Mouse (Mus musculus): ENCODE data around the gene Atf1. TPM values are rescaled to one million over a fixed set of nuclear protein-coding genes. Genes with fewer than 3 reads are reported as not detected.
"Not testable (repeated sequence)": the region's sequence is repeated elsewhere in the genome, so short reads cannot be mapped to it uniquely, and the experiment has no call there.

Atf1 gene
- polyA plus RNA-seq, 1 experiment from 2014 or later: 35.8 TPM

- no peak overlapping the region for H3K4me3 ChIP-seq
- H3K27me3 ChIP-seq (replicated peaks): peaks cover 23% of the 10 kb centered on the region
- no peak overlapping the region for H3K4me2 ChIP-seq
- H3K9ac ChIP-seq: no peak overlapping the region
- ATAC-seq (ENCODE audit: insufficient number of reproducible peaks, low FRiP score): no peak
- 0 out of 2 replicates have a peak, but pooled peaks cover 7% of the 10 kb centered on the region for H3K4me1 ChIP-seq (replicated peaks)
- no peaks in the 10 kb centered on the region for H3K36me3 ChIP-seq
- peaks cover 6% of the 10 kb centered on the region; the same call in 1 of the 2 replicates for H3K9me3 ChIP-seq (replicated peaks)
- WGBS: 84% methylated on average over 6 of the region's 6 CpGs
- H3K27ac ChIP-seq (ENCODE audit: poor library complexity, severe bottlenecking): no peak overlapping the region
These were observed 61.4 kb downstream of the Atf1 start for GRCm38 (mm10) chr15:100288980-100289379.

DNA sequence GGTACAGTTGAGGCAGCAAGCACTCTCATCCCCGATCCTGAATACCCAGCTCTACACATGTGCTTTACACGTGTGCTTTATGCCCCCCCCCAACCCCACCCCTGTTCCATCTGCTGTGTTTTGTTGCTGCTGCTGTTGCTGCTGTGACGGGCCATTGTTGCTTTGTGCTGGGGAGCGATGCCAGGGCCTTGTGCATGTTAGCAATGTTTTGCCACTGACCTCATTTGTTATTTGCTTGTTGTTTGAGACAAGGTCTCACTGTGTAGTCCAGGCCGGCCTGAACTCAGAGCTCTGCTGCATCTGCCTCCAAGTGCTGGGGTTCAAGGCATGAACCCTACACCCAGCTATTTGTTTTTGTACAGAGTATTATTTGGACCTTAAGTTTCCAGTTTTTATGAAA lies 63.2 kb downstream of the Atf1 start:
- 80% methylated on average over 5 of the region's 5 CpGs for WGBS
- Histone ChIP-seq H3K36me3 (no peaks in the 10 kb centered on the region), H3K27ac (ENCODE audit: poor library complexity, severe bottlenecking) (no peak overlapping the region), H3K4me2 (no peak overlapping the region), H3K4me3 (no peak overlapping the region), H3K9ac (no peak overlapping the region), H3K4me1 (replicated peaks) (0 out of 2 replicates have a peak, but pooled peaks cover 7% of the 10 kb centered on the region), H3K27me3 (replicated peaks) (peaks cover 20% of the 10 kb centered on the region), H3K9me3 (replicated peaks) (peaks cover 6% of the 10 kb centered on the region; the same call in 1 of the 2 replicates)
- ATAC-seq (ENCODE audit: insufficient number of reproducible peaks, low FRiP score): no peak

DNA sequence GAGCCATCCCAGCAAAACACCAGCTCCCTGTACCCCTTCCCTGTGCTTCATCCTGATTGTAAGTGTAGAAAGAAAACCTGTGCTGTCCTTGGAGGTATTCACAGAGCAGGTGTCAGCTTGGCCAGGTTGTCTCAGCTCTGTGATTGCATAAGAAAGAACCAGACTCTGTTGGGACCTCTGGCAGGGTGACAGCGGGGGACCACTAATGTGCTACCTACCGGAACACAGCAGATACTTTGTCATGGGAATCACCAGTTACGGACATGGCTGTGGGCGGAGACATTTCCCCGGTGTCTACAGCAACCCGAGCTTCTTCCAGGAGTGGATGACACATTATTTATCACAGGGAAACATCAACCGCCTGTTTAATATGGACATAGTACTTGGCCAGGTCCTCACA lies 64.7 kb downstream of the Atf1 start:
- Histone ChIP-seq H3K27ac (ENCODE audit: poor library complexity, severe bottlenecking) (no peak overlapping the region), H3K27me3 (replicated peaks) (peaks cover 26% of the 10 kb centered on the region), H3K9me3 (replicated peaks) (peaks cover 6% of the 10 kb centered on the region; the same call in 1 of the 2 replicates), H3K4me2 (no peak overlapping the region), H3K9ac (no peak overlapping the region), H3K36me3 (no peaks in the 10 kb centered on the region), H3K4me1 (replicated peaks) (0 out of 2 replicates have a peak, but pooled peaks cover 7% of the 10 kb centered on the region), H3K4me3 (no peak overlapping the region)
- ATAC-seq (ENCODE audit: insufficient number of reproducible peaks, low FRiP score): no peak
- WGBS: 65% methylated on average over 7 of the region's 7 CpGs

- Histone ChIP-seq H3K27me3 (replicated peaks) (peaks cover 32% of the 10 kb centered on the region; the same call in 1 of the 2 replicates), H3K36me3 (no peaks in the 10 kb centered on the region)
- no peak for ATAC-seq (ENCODE audit: insufficient number of reproducible peaks, low FRiP score)
These were observed 70.2 kb downstream of the Atf1 start for GRCm38 (mm10) chr15:100297856-100298255.

DNA sequence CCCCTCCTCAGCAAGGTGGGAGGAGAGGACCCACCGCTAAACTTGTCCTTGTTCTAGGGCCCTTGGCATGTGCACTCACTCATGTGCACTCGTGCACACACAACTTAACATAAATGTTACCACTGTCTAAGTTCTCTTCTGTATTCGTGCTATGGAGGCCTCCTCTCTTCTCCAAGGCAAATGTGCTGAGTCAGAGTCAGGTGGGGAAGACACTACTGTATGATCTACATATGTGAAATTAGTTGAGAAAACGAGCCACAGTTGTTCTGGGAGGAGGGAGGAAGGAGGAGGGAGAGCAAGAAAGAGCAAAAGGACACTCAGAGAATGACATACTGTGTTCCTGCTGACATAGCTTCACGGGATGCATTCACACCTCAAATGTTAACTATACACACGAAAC lies 72.9 kb downstream of the Atf1 start:
- Histone ChIP-seq H3K4me3 (no peak overlapping the region), H3K9me3 (replicated peaks) (peaks cover 5% of the 10 kb centered on the region; the same call in 1 of the 2 replicates), H3K4me2 (no peak overlapping the region), H3K27me3 (replicated peaks) (peaks cover 29% of the 10 kb centered on the region; the same call in 1 of the 2 replicates), H3K4me1 (replicated peaks) (0 out of 2 replicates have a peak, but pooled peaks cover 5% of the 10 kb centered on the region), H3K9ac (no peak overlapping the region), H3K36me3 (no peaks in the 10 kb centered on the region), H3K27ac (ENCODE audit: poor library complexity, severe bottlenecking) (no peak overlapping the region)
- ATAC-seq (ENCODE audit: insufficient number of reproducible peaks, low FRiP score): no peak
- WGBS: 74% methylated on average over 6 of the region's 6 CpGs

More at GRCm38 (mm10) chr15:100297856-100298255, 70.2 kb downstream of the Atf1 start:
- peaks cover 8% of the 10 kb centered on the region; the same call in 1 of the 2 replicates for H3K9me3 ChIP-seq (replicated peaks)
- no peak overlapping the region for H3K4me2 ChIP-seq
- no peak overlapping the region for H3K4me3 ChIP-seq
- 82% methylated on average over 5 of the region's 5 CpGs for WGBS
- no peak overlapping the region for H3K27ac ChIP-seq (ENCODE audit: poor library complexity, severe bottlenecking)
- H3K4me1 ChIP-seq (replicated peaks): 0 out of 2 replicates have a peak, but pooled peaks cover 2% of the 10 kb centered on the region
- no peak overlapping the region for H3K9ac ChIP-seq

DNA sequence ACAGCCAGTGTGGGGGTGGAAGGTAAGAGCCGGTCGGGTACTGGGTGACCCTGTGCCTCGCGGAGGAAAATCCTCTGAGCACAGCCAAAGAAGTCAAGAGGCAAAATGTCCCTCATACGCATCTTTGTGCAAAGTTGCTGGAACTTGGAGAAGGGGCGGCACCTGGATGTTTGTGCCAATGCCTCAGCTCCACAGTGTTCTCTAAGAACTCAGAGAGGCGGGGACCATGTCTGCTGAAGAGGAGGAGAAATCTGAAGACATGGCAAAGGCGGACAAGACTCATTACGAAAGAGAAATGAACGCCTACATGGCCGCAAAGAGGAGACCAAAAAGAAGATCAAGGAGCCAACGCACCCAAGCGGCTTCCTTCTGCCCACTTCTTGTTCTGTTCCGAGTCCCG lies 73.9 kb downstream of the Atf1 start:
- Histone ChIP-seq H3K4me3 (no peak overlapping the region), H3K4me1 (replicated peaks) (0 out of 2 replicates have a peak, but pooled peaks cover 5% of the 10 kb centered on the region), H3K9ac (no peak overlapping the region), H3K4me2 (no peak overlapping the region), H3K36me3 (no peaks in the 10 kb centered on the region), H3K27ac (ENCODE audit: poor library complexity, severe bottlenecking) (no peak overlapping the region), H3K27me3 (replicated peaks) (peaks cover 25% of the 10 kb centered on the region; the same call in 1 of the 2 replicates), H3K9me3 (replicated peaks) (peaks cover 5% of the 10 kb centered on the region; the same call in 1 of the 2 replicates)
- WGBS: 76% methylated on average over 15 of the region's 15 CpGs
- ATAC-seq (ENCODE audit: insufficient number of reproducible peaks, low FRiP score): no peak

DNA sequence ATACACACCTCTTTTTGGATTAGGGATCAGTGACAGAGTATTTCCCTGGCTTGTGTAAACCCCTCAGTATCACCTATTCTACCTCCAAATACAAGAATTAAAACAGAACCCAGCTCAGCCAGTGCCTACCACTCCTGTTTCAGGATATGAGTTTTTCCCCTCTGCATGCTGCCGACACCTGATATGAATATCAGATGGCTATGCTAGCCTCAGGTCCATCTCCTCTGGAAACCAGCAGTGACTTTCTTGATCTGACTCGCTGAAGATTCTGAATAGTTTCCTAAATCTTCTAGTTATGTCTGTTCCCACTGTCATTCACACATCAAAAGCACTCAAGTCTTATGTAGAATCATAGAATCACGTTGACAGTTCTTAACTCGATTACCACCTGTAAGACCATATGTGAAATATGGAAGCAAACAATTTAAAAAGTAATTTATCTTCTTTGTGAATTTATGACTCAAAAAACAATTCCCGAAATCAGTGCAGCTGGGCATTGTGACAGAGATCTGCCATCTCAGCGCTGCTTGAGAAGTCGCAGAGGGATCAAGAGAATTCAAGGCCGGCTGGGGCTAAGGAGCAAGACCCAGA lies 75.9 kb downstream of the Atf1 start:
- H3K4me3 ChIP-seq: no peak overlapping the region
- no peak for ATAC-seq (ENCODE audit: insufficient number of reproducible peaks, low FRiP score)
- WGBS: 57% methylated on average over 8 of the region's 8 CpGs
- H3K9me3 ChIP-seq (replicated peaks): no peaks in the 10 kb centered on the region; the same call in 1 of the 2 replicates
- 0 out of 2 replicates have a peak overlapping the region, but pooled peaks have one; percentile 82 for H3K27ac ChIP-seq (ENCODE audit: poor library complexity, severe bottlenecking)
- peak overlapping the region; percentile 88 for H3K4me2 ChIP-seq
- 0 out of 2 replicates have a peak, but pooled peaks cover 12% of the 10 kb centered on the region for H3K27me3 ChIP-seq (replicated peaks)
- no peak overlapping the region for H3K9ac ChIP-seq
- H3K36me3 ChIP-seq: no peaks in the 10 kb centered on the region
- 0 out of 2 replicates have a peak, but pooled peaks cover 5% of the 10 kb centered on the region for H3K4me1 ChIP-seq (replicated peaks)

DNA sequence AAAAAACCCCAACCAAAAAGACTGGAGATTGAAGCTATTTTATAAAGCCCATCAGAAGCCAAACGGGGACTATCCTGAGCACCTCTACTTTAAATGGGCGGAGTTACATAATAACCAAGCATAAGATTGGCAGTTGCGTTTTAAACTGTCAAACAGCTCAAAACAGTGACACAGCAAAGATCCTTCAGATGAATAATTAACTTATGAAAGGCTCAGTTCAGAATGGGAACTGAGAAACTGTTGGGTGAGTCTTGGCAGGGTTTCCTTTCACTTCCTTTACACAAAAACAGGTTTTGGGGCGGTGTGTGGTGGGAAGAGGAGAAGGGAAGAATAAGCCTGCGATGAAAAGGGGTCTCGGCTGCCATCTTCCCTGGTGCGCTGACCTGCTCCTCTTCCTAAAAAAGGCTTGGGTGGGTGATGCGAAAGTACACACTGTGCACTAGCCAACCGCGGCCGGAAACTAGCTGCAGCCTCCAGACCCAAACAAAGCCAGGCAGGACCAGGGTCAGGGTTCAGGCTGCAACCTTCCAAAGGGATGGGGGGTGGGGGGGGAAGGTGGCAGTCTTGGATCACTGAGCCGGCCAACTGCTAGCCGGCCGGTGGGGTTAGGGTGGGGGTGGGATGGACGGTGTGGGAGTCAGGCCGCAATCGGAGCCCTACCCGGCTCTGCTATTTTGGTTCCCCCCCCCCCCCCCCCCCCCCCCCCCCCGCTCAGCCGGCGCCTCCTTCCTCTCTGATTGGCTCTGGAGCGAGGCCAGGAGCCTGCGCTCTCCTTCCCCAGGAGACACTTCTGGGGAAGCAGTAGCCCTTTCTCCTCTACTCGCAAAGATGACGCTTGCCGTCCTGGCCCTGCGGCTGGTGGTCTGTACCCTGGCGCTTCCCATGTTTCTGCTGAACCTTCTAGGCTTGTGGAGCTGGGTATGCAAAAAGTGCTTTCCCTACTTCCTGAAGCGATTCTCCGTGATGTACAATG lies 76.7 kb downstream of the Atf1 start, which contains the start of gene Mettl7a1:
TSS of gene Mettl7a1 (plus strand) at position 122 of the 973 bp plus-strand sequence.
- ATAC-seq (ENCODE audit: insufficient number of reproducible peaks, low FRiP score): peak; percentile 87
- Histone ChIP-seq H3K27me3 (replicated peaks) (0 out of 2 replicates have a peak, but pooled peaks cover 5% of the 10 kb centered on the region), H3K9me3 (replicated peaks) (no peaks in the 10 kb centered on the region), H3K4me1 (replicated peaks) (0 out of 2 replicates have a peak, but pooled peaks cover 5% of the 10 kb centered on the region), H3K4me3 (peak within 1 kb of the TSS; percentile 57), H3K9ac (peak within 1 kb of the TSS; percentile 77), H3K4me2 (peak within 1 kb of the TSS; percentile 88), H3K27ac (ENCODE audit: poor library complexity, severe bottlenecking) (peak within 1 kb of the TSS; percentile 82), H3K36me3 (no peaks in the 10 kb centered on the region)
- 7% methylated on average over 22 of the region's 30 CpGs for WGBS

DNA sequence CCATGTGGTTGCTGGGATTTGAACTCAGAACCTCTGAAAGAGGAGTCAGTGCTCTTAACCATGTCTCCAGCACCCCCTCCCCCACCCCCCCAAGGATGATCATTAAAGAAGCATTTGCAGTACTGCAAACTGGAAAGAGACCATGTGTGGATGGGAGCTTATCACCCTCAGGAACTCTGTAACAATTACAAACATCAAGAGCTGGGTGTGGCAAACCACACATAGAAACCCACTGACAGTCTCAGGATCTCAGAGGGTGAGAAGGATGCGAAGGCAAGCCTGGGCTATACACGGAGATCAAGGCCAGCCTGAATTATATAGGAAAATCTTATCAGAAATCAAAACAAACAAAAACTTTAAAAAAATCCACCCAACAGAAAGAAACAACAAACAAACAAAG lies 78.6 kb downstream of the Atf1 start:
- Histone ChIP-seq H3K4me2 (peak overlapping the region; percentile 88), H3K9me3 (replicated peaks) (no peaks in the 10 kb centered on the region), H3K9ac (no peak overlapping the region), H3K27me3 (replicated peaks) (0 out of 2 replicates have a peak, but pooled peaks cover 2% of the 10 kb centered on the region), H3K4me1 (replicated peaks) (0 out of 2 replicates have a peak, but pooled peaks cover 3% of the 10 kb centered on the region), H3K4me3 (no peak overlapping the region), H3K27ac (ENCODE audit: poor library complexity, severe bottlenecking) (no peak overlapping the region), H3K36me3 (no peaks in the 10 kb centered on the region)
- 72% methylated on average over 2 of the region's 2 CpGs for WGBS
- ATAC-seq (ENCODE audit: insufficient number of reproducible peaks, low FRiP score): no peak

DNA sequence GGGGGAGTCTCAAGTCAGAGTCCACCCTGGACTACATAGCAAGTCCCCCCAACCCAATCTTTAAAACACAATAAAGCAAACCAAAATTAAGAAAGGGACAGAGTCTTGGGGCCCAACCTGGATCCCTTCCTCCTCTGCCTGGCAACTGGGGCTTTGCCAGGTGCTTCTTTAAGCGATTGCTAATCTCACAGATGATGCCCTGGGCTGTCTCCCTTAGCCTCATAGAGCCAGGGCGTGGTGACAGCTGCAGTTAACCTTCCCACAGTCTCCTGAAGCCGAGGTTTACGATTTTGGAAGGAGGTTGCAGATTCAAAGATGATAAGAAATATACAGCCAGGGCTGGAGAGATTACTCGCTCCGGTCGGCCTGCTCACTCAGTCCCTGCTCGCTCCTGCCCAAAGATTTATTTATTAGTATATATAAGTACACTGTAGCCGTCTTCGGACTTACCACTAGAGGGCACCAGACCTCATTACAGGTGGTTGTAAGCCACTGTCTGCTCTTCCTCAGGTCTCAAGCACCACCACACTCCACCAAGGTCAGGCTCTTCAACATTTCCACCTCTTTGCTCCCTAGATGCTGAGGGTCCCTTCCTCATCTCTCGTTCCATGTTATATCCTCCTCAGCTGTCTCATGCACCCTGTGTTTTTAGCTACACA lies 79.9 kb downstream of the Atf1 start:
- H3K27ac ChIP-seq (ENCODE audit: poor library complexity, severe bottlenecking); H3K36me3 ChIP-seq; H3K9ac ChIP-seq; H3K9me3 ChIP-seq (replicated peaks); H3K4me3 ChIP-seq; ATAC-seq (ENCODE audit: insufficient number of reproducible peaks, low FRiP score); H3K4me2 ChIP-seq; H3K27me3 ChIP-seq (replicated peaks): not testable (repeated sequence)
- H3K4me1 ChIP-seq (replicated peaks): peaks cover 11% of the 10 kb centered on the region
- 37% methylated on average over 11 of the region's 11 CpGs for WGBS
